14 mouse cellular contexts compared by ENCODE assay signal in genomic region chr11:63376991-63377390, GRCm38 (mm10).
DNase-seq lines count a peak whose midpoint lies in the region; ATAC-seq and TF ChIP-seq lines count a peak whose summit lies in the region.
"Had no signal": no experiment of that assay in that cellular context is flagged by ENCODE, and none has a peak within 500 bp of the region (broad histone marks: within the 10 kb centered on the region; RNA-seq: fewer than 3 reads in every experiment).

No protein-coding gene starts in this region.

- DNase-seq in kidney, adult 2 months = peak; percentile 22
- no peak for DNase-seq in kidney, postnatal 25 days
- DNase-seq in liver, postnatal 0 days = no peak
- no peak for DNase-seq in liver
- peak; percentile 8 to 22 for DNase-seq in heart, postnatal 10 days
- peak; percentile 32 for DNase-seq in lung, postnatal 25 days (ENCODE audit: low spot score)
- DNase-seq: cerebellum, adult 11 months; gastrocnemius, postnatal 10 days; thymus, postnatal 14 days had no signal

- H3K4me1 ChIP-seq in kidney, adult 2 months (ENCODE audit: control insufficient read depth, insufficient read depth, low read length) = 0 out of 2 replicates have a peak, but pooled peaks cover 3% of the 10 kb centered on the region
- no peaks in the 10 kb centered on the region for H3K4me1 ChIP-seq in liver, postnatal 0 days (ENCODE audit: insufficient read depth)
- H3K4me1 ChIP-seq in intestine, postnatal 0 days (replicated peaks; ENCODE audit: control insufficient read depth, insufficient read depth, low read length) = no peaks in the 10 kb centered on the region
- H3K4me1 ChIP-seq: intestine, embryonic 15.5 days had no signal

- no peak overlapping the region for H3K4me2 ChIP-seq in liver, postnatal 0 days (ENCODE audit: low read depth, low read length)
- no peak overlapping the region for H3K4me2 ChIP-seq in intestine, postnatal 0 days (replicated peaks; ENCODE audit: low read depth)
- H3K4me2 ChIP-seq: intestine, embryonic 15.5 days had no signal

- ATAC-seq in liver, postnatal 0 days = peak; percentile 53
- no peak for ATAC-seq in intestine, postnatal 0 days
- ATAC-seq: forebrain, embryonic 14.5 days; intestine, embryonic 15.5 days; midbrain, embryonic 16.5 days had no signal

- WGBS in kidney, adult 2 months = 69% methylated on average over 10 of the region's 10 CpGs
- 33% methylated on average over 10 of the region's 10 CpGs for WGBS in liver, postnatal 0 days (ENCODE audit: insufficient replicate concordance)
- WGBS in intestine, postnatal 0 days = 62% methylated on average over 10 of the region's 10 CpGs

- no peak overlapping the region for H3K27ac ChIP-seq in kidney, adult 2 months (ENCODE audit: insufficient read depth, low read depth, low read length)
- H3K27ac ChIP-seq in liver, postnatal 0 days (ENCODE audit: low read depth) = no peak overlapping the region
- H3K27ac ChIP-seq in intestine, postnatal 0 days (ENCODE audit: low read depth, low read length) = no peak overlapping the region
- H3K27ac ChIP-seq: intestine, embryonic 15.5 days; macrophage had no signal

- H3K36me3 ChIP-seq in kidney, adult 2 months (ENCODE audit: control insufficient read depth, insufficient read depth, low read length) = no peaks in the 10 kb centered on the region
- no peaks in the 10 kb centered on the region for H3K36me3 ChIP-seq in liver, postnatal 0 days (replicated peaks; ENCODE audit: insufficient read depth, low read length)
- H3K36me3 ChIP-seq in intestine, postnatal 0 days (ENCODE audit: control insufficient read depth, insufficient read depth) = no peaks in the 10 kb centered on the region
- H3K36me3 ChIP-seq: intestine, embryonic 15.5 days had no signal

- H3K4me3 ChIP-seq in kidney, adult 2 months (ENCODE audit: insufficient read depth, low read depth, low read length) = no peak overlapping the region
- no peak overlapping the region for H3K4me3 ChIP-seq in liver, postnatal 0 days (ENCODE audit: low read depth, low read length)
- no peak overlapping the region for H3K4me3 ChIP-seq in intestine, postnatal 0 days (ENCODE audit: low read depth, low read length)
- H3K4me3 ChIP-seq: intestine, embryonic 15.5 days had no signal

- TF ChIP-seq POLR2A in kidney, adult 2 months (IDR thresholded peaks at IDR 0.05; ENCODE audit: low read depth, low read length) = no peak

- no peak for TF ChIP-seq CTCF in kidney, adult 2 months (conservative IDR thresholded peaks at IDR 0.05; ENCODE audit: insufficient read depth, insufficient read length, low read depth, low read length)
- TF ChIP-seq CTCF in liver, postnatal 0 days (IDR thresholded peaks at IDR 0.05; ENCODE audit: low read depth) = no peak
- TF ChIP-seq CTCF in intestine, postnatal 0 days (IDR thresholded peaks at IDR 0.05; ENCODE audit: low read depth) = no peak

- intact Hi-C loops in heart, postnatal 10 days (cut with DNase I) = no loop called here

- no peak overlapping the region for H3K9ac ChIP-seq in liver, postnatal 0 days (replicated peaks)
- no peak overlapping the region for H3K9ac ChIP-seq in intestine, postnatal 0 days (ENCODE audit: low read depth, low read length)
- H3K9ac ChIP-seq: intestine, embryonic 15.5 days had no signal

- H3K9me3 ChIP-seq in liver, postnatal 0 days (ENCODE audit: low read length) = no peaks in the 10 kb centered on the region
- H3K9me3 ChIP-seq in intestine, postnatal 0 days (ENCODE audit: control insufficient read depth) = no peaks in the 10 kb centered on the region
- H3K9me3 ChIP-seq: intestine, embryonic 15.5 days had no signal

- no peaks in the 10 kb centered on the region for H3K27me3 ChIP-seq in kidney, adult 2 months (replicated peaks; ENCODE audit: control insufficient read depth, insufficient read depth, low read length)
- no peaks in the 10 kb centered on the region for H3K27me3 ChIP-seq in liver, postnatal 0 days (ENCODE audit: insufficient read depth, low read length)
- no peaks in the 10 kb centered on the region for H3K27me3 ChIP-seq in intestine, postnatal 0 days (replicated peaks; ENCODE audit: control insufficient read depth, insufficient read depth, low read length)
- H3K27me3 ChIP-seq: intestine, embryonic 15.5 days had no signal

- TF ChIP-seq EP300 in liver, postnatal 0 days (IDR thresholded peaks at IDR 0.05; ENCODE audit: low read depth) = no peak

Comparison
In these comparisons a context has a peak if more than half of its experiments do, and no peak if none do; other contexts are left out.
1. DNase-seq: peak in kidney, adult 2 months (single experiment), heart, postnatal 10 days (2 of 2) and lung, postnatal 25 days (single experiment); none in kidney, postnatal 25 days (0 of 2), liver, postnatal 0 days (single experiment) and liver (single experiment).